8 mouse cellular contexts compared by ENCODE assay signal in the genomic region with DNA sequence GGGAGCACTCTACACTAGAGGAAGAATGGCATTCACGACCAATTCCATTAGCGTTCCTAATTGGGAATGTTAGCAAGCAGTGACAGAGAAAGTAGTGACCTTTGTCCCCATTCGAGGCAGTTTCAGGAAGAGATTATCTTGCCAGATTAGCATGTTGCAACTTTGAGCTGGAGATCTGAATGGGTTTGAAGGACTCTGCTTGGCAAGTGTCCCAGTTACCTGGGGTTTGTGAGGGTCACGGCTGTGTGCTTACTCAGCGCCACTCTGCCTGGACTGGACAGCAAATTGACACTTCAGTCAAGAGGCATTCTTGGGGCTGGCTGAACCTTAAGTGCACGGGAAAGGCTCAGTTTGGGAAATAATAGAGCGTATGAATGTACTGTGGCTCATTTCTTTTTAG. TPM values are rescaled to one million over a fixed set of nuclear protein-coding genes. Genes with fewer than 3 reads are reported as not detected.
DNase-seq lines count a peak whose midpoint lies in the region; ATAC-seq lines count a peak whose summit lies in the region.

No protein-coding gene starts in this region.

- H3K4me2 ChIP-seq in embryonic facial prominence, embryonic 14.5 days (ENCODE audit: low read depth, low read length), result no peak overlapping the region
- H3K4me2 ChIP-seq in neural tube, embryonic 13.5 days, result no peak overlapping the region
- H3K4me2 ChIP-seq in kidney, embryonic 16.5 days (replicated peaks; ENCODE audit: low read depth, low read length), result no peak overlapping the region

- peaks cover 23% of the 10 kb centered on the region for H3K4me1 ChIP-seq in embryonic facial prominence, embryonic 14.5 days (ENCODE audit: control insufficient read depth, insufficient read depth, low read length)
- H3K4me1 ChIP-seq in embryonic facial prominence, embryonic 10.5 days, result peaks cover 96% of the 10 kb centered on the region
- H3K4me1 ChIP-seq in neural tube, embryonic 13.5 days (replicated peaks), result peaks cover 95% of the 10 kb centered on the region
- peaks cover 57% of the 10 kb centered on the region for H3K4me1 ChIP-seq in kidney, embryonic 16.5 days (ENCODE audit: insufficient read depth, low read length)

- no peak for ATAC-seq in embryonic facial prominence, embryonic 14.5 days (ENCODE audit: low read depth)
- no peak for ATAC-seq in neural tube, embryonic 13.5 days (ENCODE audit: low read depth)
- no peak for ATAC-seq in kidney, embryonic 16.5 days (ENCODE audit: low FRiP score, low TSS enrichment)
- no peak for ATAC-seq in megakaryocyte-erythroid progenitor cell, adult 5-6 weeks (replicated peaks; ENCODE audit: low FRiP score, low TSS enrichment, poor library complexity, severe bottlenecking)

- H3K36me3 ChIP-seq in embryonic facial prominence, embryonic 14.5 days (ENCODE audit: control insufficient read depth, insufficient read depth, low read length), result no peaks in the 10 kb centered on the region
- peaks cover 13% of the 10 kb centered on the region for H3K36me3 ChIP-seq in embryonic facial prominence, embryonic 10.5 days (replicated peaks)
- H3K36me3 ChIP-seq in neural tube, embryonic 13.5 days, result no peaks in the 10 kb centered on the region
- H3K36me3 ChIP-seq in kidney, embryonic 16.5 days (ENCODE audit: insufficient read depth, low read length), result no peaks in the 10 kb centered on the region

- 28% methylated on average over 7 of the region's 7 CpGs for WGBS in embryonic facial prominence, embryonic 14.5 days
- WGBS in embryonic facial prominence, embryonic 10.5 days, result 23% methylated on average over 7 of the region's 7 CpGs
- 29% methylated on average over 7 of the region's 7 CpGs for WGBS in neural tube, embryonic 13.5 days
- 37% methylated on average over 7 of the region's 7 CpGs for WGBS in kidney, embryonic 16.5 days

- no peaks in the 10 kb centered on the region for H3K9me3 ChIP-seq in embryonic facial prominence, embryonic 14.5 days (ENCODE audit: control insufficient read depth, low read length)
- no peaks in the 10 kb centered on the region for H3K9me3 ChIP-seq in embryonic facial prominence, embryonic 10.5 days
- H3K9me3 ChIP-seq in neural tube, embryonic 13.5 days, result no peaks in the 10 kb centered on the region
- H3K9me3 ChIP-seq in kidney, embryonic 16.5 days (ENCODE audit: low read length), result no peaks in the 10 kb centered on the region

- DNase-seq in embryonic facial prominence, embryonic 14.5 days (ENCODE audit: low spot score), result peak; percentile 36
- DNase-seq in embryonic facial prominence, embryonic 10.5 days (ENCODE audit: low spot score), result no peak
- no peak for DNase-seq in neural tube, embryonic 10.5 days (ENCODE audit: extremely low spot score, low spot score)
- DNase-seq in naive thymus-derived CD4-positive, alpha-beta T cell, adult 2 months (ENCODE audit: low read depth), result peak; percentile 28
- no peak for DNase-seq in cerebellum, postnatal 4 days (ENCODE audit: low spot score in 2 of 2)

- H3K4me3 ChIP-seq in embryonic facial prominence, embryonic 14.5 days (ENCODE audit: low read depth, low read length), result no peak overlapping the region
- no peak overlapping the region for H3K4me3 ChIP-seq in embryonic facial prominence, embryonic 10.5 days
- no peak overlapping the region for H3K4me3 ChIP-seq in neural tube, embryonic 13.5 days
- no peak overlapping the region for H3K4me3 ChIP-seq in kidney, embryonic 16.5 days (ENCODE audit: low read length)

- no peak overlapping the region for H3K9ac ChIP-seq in embryonic facial prominence, embryonic 14.5 days (ENCODE audit: low read depth, low read length)
- H3K9ac ChIP-seq in neural tube, embryonic 13.5 days, result no peak overlapping the region
- H3K9ac ChIP-seq in kidney, embryonic 16.5 days (replicated peaks; ENCODE audit: low read length), result no peak overlapping the region

- H3K27ac ChIP-seq in embryonic facial prominence, embryonic 14.5 days (replicated peaks; ENCODE audit: low read depth, low read length), result no peak overlapping the region
- no peak overlapping the region for H3K27ac ChIP-seq in embryonic facial prominence, embryonic 10.5 days (replicated peaks)
- H3K27ac ChIP-seq in neural tube, embryonic 13.5 days (replicated peaks), result peak overlapping the region; percentile 38; the same call in 1 of the 2 replicates
- 0 out of 2 replicates have a peak overlapping the region, but pooled peaks have one; percentile 6 for H3K27ac ChIP-seq in kidney, embryonic 16.5 days (ENCODE audit: low read length)

- H3K27me3 ChIP-seq in embryonic facial prominence, embryonic 14.5 days (replicated peaks; ENCODE audit: control insufficient read depth, insufficient read depth, low read length), result no peaks in the 10 kb centered on the region
- H3K27me3 ChIP-seq in embryonic facial prominence, embryonic 10.5 days (replicated peaks; ENCODE audit: low read depth, poor library complexity, severe bottlenecking), result peaks cover 2% of the 10 kb centered on the region; the same call in 1 of the 2 replicates
- no peaks in the 10 kb centered on the region for H3K27me3 ChIP-seq in neural tube, embryonic 13.5 days
- H3K27me3 ChIP-seq in kidney, embryonic 16.5 days (ENCODE audit: insufficient read depth, low read length), result no peaks in the 10 kb centered on the region

RNA-seq across cellular contexts. Expression of gene Bach2, which starts 8.2 kb away (rescaled TPM):
- 7.3 and 7.7 TPM in 2 replicates for polyA plus RNA-seq in embryonic facial prominence, embryonic 14.5 days (2014; fragmentation: Nextera tagmentation; extraction: Ambion mirVana)
- 12.2 and 12.4 TPM in 2 replicates for polyA plus RNA-seq in embryonic facial prominence, embryonic 10.5 days (2016; fragmentation: Nextera tagmentation; extraction: Ambion mirVana)
- 31.5 and 37.7 TPM in 2 replicates for polyA plus RNA-seq in neural tube, embryonic 13.5 days (2015; fragmentation: Nextera tagmentation; extraction: Ambion mirVana)
- polyA plus RNA-seq in kidney, embryonic 16.5 days (2015; fragmentation: Nextera tagmentation; extraction: Ambion mirVana), result 7.9 and 9.8 TPM in 2 replicates
- 3.5 and 16.9 TPM in 2 replicates for total RNA-seq in megakaryocyte-erythroid progenitor cell, adult 5-6 weeks (2014; fragmentation: Nextera tagmentation)
- total RNA-seq in megakaryocyte-erythroid progenitor cell, adult 5-6 weeks (2017), result 0.52 and 0.53 TPM in 2 replicates

Comparison
In these comparisons a context has a peak if more than half of its experiments do, and no peak if none do; other contexts are left out.
1. DNase-seq: peak in embryonic facial prominence, embryonic 14.5 days (single experiment) and naive thymus-derived CD4-positive, alpha-beta T cell, adult 2 months (single experiment); none in embryonic facial prominence, embryonic 10.5 days (single experiment), neural tube, embryonic 10.5 days (single experiment) and cerebellum, postnatal 4 days (0 of 2).
2. H3K27ac ChIP-seq: peak in neural tube, embryonic 13.5 days (single experiment) and kidney, embryonic 16.5 days (single experiment); none in embryonic facial prominence, embryonic 14.5 days (single experiment) and embryonic facial prominence, embryonic 10.5 days (single experiment).